Mouse (Mus musculus) forebrain, embryonic 14.5 days (tissue): ENCODE results near the gene Fam168a. TPM values are rescaled to one million over a fixed set of nuclear protein-coding genes. Genes with fewer than 3 reads are reported as not detected.

Source experiments
- ATAC-seq: fragments of 200-750 bp; cut with Nextera tagmentation; 2 replicates; pipeline ENCODE4 v1.8.0; 2017; ENCODE audit warnings: mild to moderate bottlenecking, moderate library complexity
- DNase-seq: peaks from one replicate; pipeline ENCODE4 v3.0.0-alpha.2; 2015; ENCODE audit warnings: low spot score
- H3K27ac ChIP-seq: fragments of 300-500 bp; sonication (generic); 2 replicates; pipeline ENCODE4 v1.5.1; 2014; ENCODE audit warnings: low read depth, mild to moderate bottlenecking, control low read depth, low read length, moderate library complexity
- H3K27me3 ChIP-seq: fragments of 300-500 bp; sonication (generic); replicated peaks from 2 replicates; pipeline ENCODE4 v1.6.1; 2014; ENCODE audit warnings: low read length, control low read depth, mixed read lengths; ENCODE audit not compliant: control insufficient read depth, insufficient read depth
- H3K36me3 ChIP-seq: fragments of 300-500 bp; sonication (generic); 2 replicates; pipeline ENCODE4 v1.6.1; 2014; ENCODE audit warnings: low read length, control low read depth; ENCODE audit not compliant: control insufficient read depth, insufficient read depth
- H3K4me1 ChIP-seq: fragments of 300-500 bp; sonication (generic); 2 replicates; pipeline ENCODE4 v1.6.1; 2014; ENCODE audit warnings: antibody characterized with exemption, low read length, control low read depth; ENCODE audit not compliant: control insufficient read depth, insufficient read depth
- H3K4me2 ChIP-seq: fragments of 300-500 bp; sonication (generic); 2 replicates; pipeline ENCODE4 v1.6.1; 2014; ENCODE audit warnings: mild to moderate bottlenecking, control low read depth, low read length
- H3K4me3 ChIP-seq: fragments of 300-500 bp; sonication (generic); 2 replicates; pipeline ENCODE4 v1.5.1; 2014; ENCODE audit warnings: low read depth, low read length, control low read depth
- H3K9ac ChIP-seq: fragments of 300-500 bp; sonication (generic); 2 replicates; pipeline ENCODE4 v1.6.1; 2014; ENCODE audit warnings: mild to moderate bottlenecking, low read length, control low read depth, moderate library complexity
- H3K9me3 ChIP-seq: fragments of 300-500 bp; sonication (generic); replicated peaks from 2 replicates; pipeline ENCODE4 v1.6.1; 2016; ENCODE audit warnings: low read length, control low read depth, mixed read lengths; ENCODE audit not compliant: control insufficient read depth
- WGBS: fragments of 180-500 bp; shearing (Covaris S2); extraction: QIAGEN DNeasy Blood & Tissue Kit; methylation state at CpG from one replicate; pipeline ENCODE4 v1.1.7; 2014; 5-methylcytosine and 5-hydroxymethylcytosine counted together
- polyA plus RNA-seq: library from polyadenylated mRNA; unstranded; fragments of >200 nt; fragmentation: Nextera tagmentation; extraction: Ambion mirVana; gene quantifications from 2 replicates; pipeline ENCODE4 v1.2.1, GENCODE M21; 2014

Gene Fam168a
- polyA plus RNA-seq, 1 experiment from 2014 or later = 86.6 TPM

GRCm38 (mm10) chr7:100868551-100868950, 162.1 kb downstream of the Fam168a start:
- ATAC-seq (no peak), DNase-seq (no peak)
- H3K27me3 ChIP-seq = no peaks in the 10 kb centered on the region
- peaks cover 14% of the 10 kb centered on the region for H3K36me3 ChIP-seq
- no peak overlapping the region for H3K4me3 ChIP-seq
- H3K9ac ChIP-seq = no peak overlapping the region
- H3K9me3 ChIP-seq = no peaks in the 10 kb centered on the region
- no peak overlapping the region for H3K27ac ChIP-seq
- no peaks in the 10 kb centered on the region for H3K4me1 ChIP-seq
- 79% methylated on average over 4 of the region's 4 CpGs for WGBS
- no peak overlapping the region for H3K4me2 ChIP-seq

DNA sequence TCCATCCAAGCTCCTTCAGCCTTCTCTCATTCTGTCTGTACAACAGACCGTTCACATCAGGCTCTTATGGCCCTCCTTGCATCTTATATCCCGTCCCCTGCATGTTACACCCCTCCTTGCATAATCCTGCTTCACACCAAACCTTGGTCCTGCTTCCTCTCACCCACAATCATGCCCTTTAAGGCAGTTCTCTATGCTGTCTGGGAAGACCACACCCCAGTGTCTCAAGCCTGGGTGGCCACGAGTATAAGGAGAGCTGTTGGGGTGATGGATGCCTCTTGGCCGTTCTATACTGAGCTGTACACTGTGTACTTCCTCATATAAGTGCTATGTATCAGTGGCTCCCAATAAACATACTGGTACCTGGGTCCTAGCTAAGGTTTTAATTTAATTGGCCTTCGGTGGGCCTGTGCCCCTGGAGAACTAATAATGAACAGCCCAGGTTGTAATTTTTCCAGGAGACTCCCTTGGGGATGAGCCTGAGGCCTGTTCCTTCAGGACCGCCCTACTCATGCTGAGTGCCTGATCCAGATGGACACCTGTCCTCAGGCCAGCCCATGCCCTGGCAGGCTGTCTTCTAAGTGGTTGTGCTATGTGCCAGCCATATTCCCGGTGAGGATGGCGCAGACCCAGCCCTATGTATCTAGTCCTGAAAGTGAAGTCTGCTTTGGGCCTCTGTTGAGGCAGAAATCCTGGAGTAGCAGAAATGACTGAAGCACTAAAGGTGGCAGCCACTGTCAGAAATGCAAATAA, 163.6 kb downstream of the Fam168a start:
- DNase-seq (no peak), ATAC-seq (no peak)
- H3K9me3 ChIP-seq = no peaks in the 10 kb centered on the region
- H3K4me3 ChIP-seq = no peak overlapping the region
- no peak overlapping the region for H3K4me2 ChIP-seq
- H3K36me3 ChIP-seq = peaks cover 24% of the 10 kb centered on the region
- H3K9ac ChIP-seq = no peak overlapping the region
- no peaks in the 10 kb centered on the region for H3K4me1 ChIP-seq
- WGBS = 89% methylated on average over 8 of the region's 8 CpGs
- H3K27ac ChIP-seq = no peak overlapping the region
- H3K27me3 ChIP-seq = no peaks in the 10 kb centered on the region

DNA sequence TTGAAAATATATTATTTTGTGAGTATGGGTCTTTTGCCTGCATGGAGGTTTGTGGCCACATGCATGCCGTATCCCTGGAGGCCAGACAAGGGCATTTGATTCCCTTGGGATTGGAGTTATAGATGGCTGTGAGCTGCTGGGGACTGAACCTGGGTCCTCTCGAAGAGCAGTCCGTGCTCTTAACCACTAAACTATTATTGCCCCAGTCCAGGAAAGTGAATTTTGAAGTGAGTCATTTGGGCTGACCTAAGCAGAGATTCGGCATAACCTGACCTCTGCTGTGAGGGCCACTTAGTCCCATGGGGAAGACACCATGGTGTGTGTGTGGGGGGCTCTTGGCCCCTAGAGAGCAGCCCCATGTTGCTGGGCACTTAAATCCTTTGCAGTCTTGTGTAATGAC, 164.9 kb downstream of the Fam168a start:
- Histone ChIP-seq H3K4me1 (no peaks in the 10 kb centered on the region), H3K27ac (no peak overlapping the region), H3K36me3 (peaks cover 34% of the 10 kb centered on the region), H3K9ac (no peak overlapping the region), H3K9me3 (no peaks in the 10 kb centered on the region), H3K27me3 (no peaks in the 10 kb centered on the region), H3K4me2 (no peak overlapping the region), H3K4me3 (no peak overlapping the region)
- ATAC-seq = no peak
- no peak for DNase-seq
- WGBS = 95% methylated on average over 4 of the region's 4 CpGs

DNA sequence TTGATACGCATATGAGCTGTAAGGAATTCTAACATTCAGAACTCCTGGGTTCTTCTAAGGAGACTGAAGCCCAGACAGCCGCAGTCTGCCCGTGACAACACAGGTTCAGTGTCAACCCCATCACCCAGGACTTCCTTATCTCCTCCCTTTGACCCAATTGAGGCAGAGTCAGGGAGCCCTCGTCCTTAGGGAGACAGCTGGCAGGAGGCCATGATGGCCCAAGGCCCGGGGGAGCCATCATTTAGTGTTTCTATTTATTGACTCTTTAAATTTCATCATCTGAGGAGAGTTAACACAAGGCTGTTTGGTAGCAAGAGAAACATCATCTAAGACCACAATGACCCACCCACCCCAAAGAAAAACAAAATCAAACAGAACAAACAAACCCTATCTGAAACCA, 165.5 kb downstream of the Fam168a start:
- DNase-seq (no peak), ATAC-seq (no peak)
- no peak overlapping the region for H3K4me2 ChIP-seq
- peaks cover 39% of the 10 kb centered on the region for H3K36me3 ChIP-seq
- H3K27ac ChIP-seq = no peak overlapping the region
- H3K4me3 ChIP-seq = no peak overlapping the region
- H3K4me1 ChIP-seq = no peaks in the 10 kb centered on the region
- H3K9ac ChIP-seq = no peak overlapping the region
- H3K27me3 ChIP-seq = no peaks in the 10 kb centered on the region
- H3K9me3 ChIP-seq = no peaks in the 10 kb centered on the region
- WGBS = 85% methylated on average over 5 of the region's 5 CpGs

DNA sequence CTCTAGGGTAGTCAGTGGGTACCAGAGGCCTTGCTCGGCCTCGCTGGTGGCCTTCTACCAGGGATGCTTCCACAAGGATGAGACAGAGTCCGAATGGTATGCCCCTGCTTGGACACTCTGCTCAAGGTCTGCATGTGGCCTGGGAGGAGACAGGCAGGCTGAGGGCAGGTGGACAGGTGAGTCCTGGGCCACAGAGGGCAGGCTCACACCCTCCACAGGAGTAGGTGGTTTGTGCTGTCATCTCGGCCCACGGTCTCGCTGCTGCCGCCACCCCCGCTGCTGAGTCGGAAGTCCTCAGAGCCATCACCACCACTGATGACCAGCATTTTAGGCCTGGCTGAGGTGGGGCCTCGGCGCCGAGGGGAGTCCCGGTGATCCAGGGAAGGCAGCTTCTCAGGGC, 166.8 kb downstream of the Fam168a start:
- Histone ChIP-seq H3K4me1 (no peaks in the 10 kb centered on the region), H3K4me2 (no peak overlapping the region), H3K9me3 (no peaks in the 10 kb centered on the region), H3K4me3 (no peak overlapping the region), H3K27me3 (no peaks in the 10 kb centered on the region), H3K9ac (no peak overlapping the region), H3K27ac (no peak overlapping the region), H3K36me3 (peaks cover 52% of the 10 kb centered on the region)
- DNase-seq (no peak), ATAC-seq (no peak)
- WGBS = 97% methylated on average over 13 of the region's 13 CpGs

GRCm38 (mm10) chr7:100875822-100876221, 169.4 kb downstream of the Fam168a start:
- Histone ChIP-seq H3K9ac (no peak overlapping the region), H3K36me3 (peaks cover 67% of the 10 kb centered on the region), H3K27ac (no peak overlapping the region), H3K4me1 (no peaks in the 10 kb centered on the region), H3K4me2 (no peak overlapping the region), H3K9me3 (no peaks in the 10 kb centered on the region), H3K4me3 (no peak overlapping the region), H3K27me3 (no peaks in the 10 kb centered on the region)
- ATAC-seq = no peak
- no peak for DNase-seq
- 87% methylated on average over 1 of the region's 1 CpGs for WGBS

DNA sequence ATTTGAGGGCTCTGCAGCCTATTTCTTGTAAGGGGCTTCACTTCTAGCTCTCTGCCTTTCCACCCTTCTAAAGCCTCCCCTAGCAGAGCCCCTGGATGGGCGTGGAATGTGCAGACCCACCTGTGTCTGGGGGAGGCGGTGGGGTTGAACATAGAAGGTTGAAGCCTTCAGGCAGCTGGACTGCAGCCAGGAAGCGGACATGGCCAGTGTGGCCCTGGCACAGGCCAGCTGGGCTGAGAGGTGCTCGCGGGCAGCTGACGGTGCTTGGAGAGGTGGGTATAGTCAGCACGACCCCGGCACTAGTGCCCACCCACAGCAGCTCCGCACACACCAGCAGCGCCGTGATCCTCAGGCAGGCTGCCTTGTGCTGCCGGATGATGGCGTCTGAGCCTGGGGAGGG, 169.9 kb downstream of the Fam168a start:
- H3K9me3 ChIP-seq = no peaks in the 10 kb centered on the region
- DNase-seq (no peak), ATAC-seq (no peak)
- H3K27ac ChIP-seq = no peak overlapping the region
- H3K36me3 ChIP-seq = peaks cover 72% of the 10 kb centered on the region
- H3K4me3 ChIP-seq = no peak overlapping the region
- H3K4me1 ChIP-seq = no peaks in the 10 kb centered on the region
- no peak overlapping the region for H3K4me2 ChIP-seq
- H3K27me3 ChIP-seq = no peaks in the 10 kb centered on the region
- WGBS = 89% methylated on average over 13 of the region's 13 CpGs
- H3K9ac ChIP-seq = no peak overlapping the region

GRCm38 (mm10) chr7:100876771-100877170, 170.3 kb downstream of the Fam168a start:
- no peak overlapping the region for H3K4me3 ChIP-seq
- no peaks in the 10 kb centered on the region for H3K27me3 ChIP-seq
- 95% methylated on average over 9 of the region's 9 CpGs for WGBS
- no peak overlapping the region for H3K4me2 ChIP-seq
- H3K9me3 ChIP-seq = no peaks in the 10 kb centered on the region
- no peaks in the 10 kb centered on the region for H3K4me1 ChIP-seq
- peaks cover 77% of the 10 kb centered on the region for H3K36me3 ChIP-seq
- no peak overlapping the region for H3K9ac ChIP-seq
- DNase-seq = no peak
- no peak overlapping the region for H3K27ac ChIP-seq
- ATAC-seq = no peak

GRCm38 (mm10) chr7:100879595-100879994, 173.2 kb downstream of the Fam168a start:
- Histone ChIP-seq H3K9me3 (no peaks in the 10 kb centered on the region), H3K4me2 (no peak overlapping the region), H3K27me3 (no peaks in the 10 kb centered on the region), H3K4me1 (no peaks in the 10 kb centered on the region), H3K27ac (no peak overlapping the region), H3K9ac (no peak overlapping the region), H3K36me3 (peaks cover 83% of the 10 kb centered on the region), H3K4me3 (no peak overlapping the region)
- 12% methylated on average over 20 of the region's 20 CpGs for WGBS
- DNase-seq (peak; percentile 50), ATAC-seq (0 out of 2 replicates have a peak, but pooled peaks have one; percentile 5)
